Mouse (Mus musculus): ENCODE measurements at regions not wholly inside any gene's neighbourhood (a gene's known extent, or its start where the extent isn't known, plus 50 kb on each side); places are given as distances from the start of the nearest gene placed in this dataset.

DNA sequence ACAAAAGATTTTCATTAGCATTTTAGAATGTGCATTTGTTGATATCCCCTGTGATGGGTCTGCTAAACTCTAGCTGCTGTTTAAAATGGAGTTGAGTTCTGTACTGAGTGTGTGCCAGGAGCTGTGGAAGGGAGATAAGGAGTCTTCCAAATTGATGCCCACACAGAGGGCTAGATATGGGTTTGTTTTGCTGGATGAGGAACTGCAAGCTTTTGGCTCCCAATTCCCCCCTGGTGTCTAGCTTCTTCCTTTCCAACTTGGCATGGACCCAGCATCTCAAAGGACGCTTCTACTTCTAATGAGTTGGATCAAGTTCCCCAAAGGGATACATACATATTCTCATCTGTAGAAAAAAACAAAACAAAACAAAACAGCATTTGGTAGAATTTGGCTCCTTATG is 577.0 kb upstream of the Large1 start:
- CTCF ChIA-PET: no interaction called here

DNA sequence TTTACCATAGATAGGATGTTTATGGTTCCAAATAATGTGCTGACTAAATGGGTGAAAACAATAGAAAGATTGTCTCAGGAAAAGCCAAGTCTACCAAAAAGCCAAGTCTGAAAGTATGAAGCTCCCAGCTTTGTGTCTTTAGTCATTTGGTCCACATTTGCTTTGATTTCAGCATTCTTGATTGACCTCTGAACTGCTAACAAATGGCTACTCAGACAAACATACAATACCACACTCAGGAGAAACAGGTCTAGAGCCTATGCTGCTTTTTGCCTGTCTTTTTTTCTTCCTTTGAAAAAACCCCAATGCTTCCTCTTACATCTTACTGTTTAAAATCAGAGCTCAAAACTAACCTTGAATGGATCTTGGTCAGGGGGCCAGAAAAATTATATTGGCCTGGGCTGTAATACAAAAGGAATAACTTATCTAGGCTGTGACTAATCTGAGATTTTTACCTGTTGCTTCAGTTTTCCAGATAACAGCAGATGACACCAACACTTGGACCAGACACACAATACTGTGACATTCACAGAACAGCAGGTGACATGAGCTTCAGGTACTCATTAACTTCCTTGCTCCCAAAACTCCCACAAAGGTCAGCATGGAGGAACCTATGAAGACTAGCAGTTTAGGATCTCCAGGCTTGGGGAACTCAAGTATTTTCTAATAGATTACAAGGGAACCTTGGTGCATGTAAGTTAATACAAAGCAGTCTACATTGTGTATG is 572.3 kb upstream of the Large1 start:
- CTCF ChIA-PET: no interaction called here

DNA sequence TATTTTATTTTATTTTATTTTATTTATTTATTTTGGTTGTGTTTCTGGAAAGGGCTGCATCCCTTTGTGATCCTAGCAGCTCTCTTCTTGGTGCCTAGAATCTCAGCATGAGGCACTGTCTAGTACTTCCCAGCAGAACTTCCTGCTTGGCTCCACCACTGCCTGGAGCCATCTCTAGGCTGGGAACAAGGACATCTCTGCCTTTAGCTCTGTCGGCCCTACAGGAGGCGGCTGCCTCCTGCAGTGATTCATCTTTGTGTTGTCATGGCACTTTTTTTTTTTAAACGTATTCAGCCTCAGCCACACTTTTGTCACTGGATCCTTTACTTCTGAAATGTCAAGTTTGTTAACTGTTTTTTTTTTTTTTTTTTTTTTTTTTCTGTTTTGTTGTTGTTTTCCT is 569.8 kb upstream of the Large1 start:
- CTCF ChIA-PET: interaction anchor here (0.5 kb wide), 1 partner anchor 10 kb away, joined by 5 read pairs; no protein-coding TSS in a partner anchor

- CTCF ChIA-PET: no interaction called here
Measured at GRCm38 (mm10) chr8:73921158-73921557, 567.8 kb upstream of the Large1 start.

DNA sequence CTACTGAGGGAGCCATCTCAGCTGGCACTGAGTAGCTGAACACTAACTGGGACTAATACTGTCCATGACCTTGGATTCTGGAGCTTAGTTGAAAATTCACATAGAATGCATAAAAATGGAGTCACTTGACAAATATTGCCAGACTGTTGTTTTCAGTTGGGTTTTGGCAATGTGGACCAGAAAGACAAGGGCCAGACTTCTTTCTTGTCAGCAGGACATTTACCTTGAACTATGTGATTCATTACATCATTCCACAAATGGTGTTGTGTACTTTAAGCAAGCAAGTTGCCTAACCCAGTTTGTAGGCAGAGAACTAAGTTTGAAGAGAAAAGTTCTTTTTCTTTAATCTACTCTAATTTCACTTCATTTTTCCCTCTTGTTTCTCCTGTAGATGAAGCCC is 567.2 kb upstream of the Large1 start:
- CTCF ChIA-PET: no interaction called here

GRCm38 (mm10) chr8:73905071-73905470 is 551.7 kb upstream of the Large1 start:
- CTCF ChIA-PET: no interaction called here

DNA sequence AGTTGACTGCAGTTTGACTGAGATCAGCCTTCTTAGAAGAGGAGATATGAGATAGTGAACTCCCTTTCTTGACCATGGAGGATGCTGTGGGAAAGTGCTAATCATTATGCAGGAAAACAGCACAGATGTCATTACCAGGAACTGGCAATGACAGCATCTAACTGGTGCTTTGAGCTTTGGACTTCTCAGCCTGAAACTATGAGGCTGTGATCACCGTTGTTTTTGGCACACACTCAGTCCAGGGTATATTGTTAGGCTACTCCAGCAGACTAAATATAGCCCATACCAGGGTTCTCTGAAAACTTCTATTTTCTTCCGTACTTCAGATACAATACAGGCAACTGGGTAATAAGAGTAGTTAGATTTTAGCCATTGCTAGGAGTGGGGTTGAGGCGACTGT is 550.5 kb upstream of the Large1 start:
- CTCF ChIA-PET: no interaction called here

DNA sequence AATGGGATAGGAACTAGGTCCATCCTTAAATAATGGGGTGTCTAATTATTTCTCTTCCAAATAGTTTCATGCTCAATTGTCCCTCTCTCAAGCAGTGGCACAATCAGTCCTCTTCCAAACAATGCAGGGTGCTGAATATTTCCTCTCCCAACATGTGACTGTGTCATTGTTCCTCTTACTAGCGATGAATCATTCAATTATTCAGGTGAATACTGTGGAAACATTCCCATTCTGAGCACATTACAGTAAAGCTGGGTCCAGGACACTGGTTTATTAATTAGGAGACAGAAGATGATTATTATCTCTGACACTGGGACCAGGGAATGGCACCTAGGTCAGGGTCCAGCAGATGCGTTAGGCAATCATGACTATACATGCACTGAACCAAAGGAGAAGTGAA is 532.6 kb upstream of the Large1 start:
- CTCF ChIA-PET: no interaction called here

GRCm38 (mm10) chr8:73881606-73882005 is 528.3 kb upstream of the Large1 start:
- CTCF ChIA-PET: no interaction called here

Data from spleen, embryonic (tissue).